Mouse (Mus musculus) forebrain, postnatal 0 days (tissue): ENCODE measurements around the gene Speer4d. TPM values are rescaled to one million over a fixed set of nuclear protein-coding genes. Genes with fewer than 3 reads are reported as not detected.
"Not testable (repeated sequence)": the region's sequence is repeated elsewhere in the genome, so short reads cannot be mapped to it uniquely, and the experiment has no call there.

ENCODE experiments used
- ATAC-seq: fragments of 200-750 bp; cut with Nextera tagmentation; 2 replicates; pipeline ENCODE4 v1.8.0; 2017; ENCODE audit warnings: mild to moderate bottlenecking, moderate library complexity
- DNase-seq: peaks from one replicate; pipeline ENCODE4 v3.0.0-alpha.2; 2015
- H3K27ac ChIP-seq: fragments of 300-500 bp; sonication (generic); 2 replicates; pipeline ENCODE4 v1.5.1; 2014; ENCODE audit warnings: low read depth, mild to moderate bottlenecking, antibody characterized with exemption, low read length, moderate library complexity, mixed read lengths
- H3K27me3 ChIP-seq: fragments of 300-500 bp; sonication (generic); 2 replicates; pipeline ENCODE4 v1.6.1; 2014; ENCODE audit warnings: mild to moderate bottlenecking, low read length, mixed read lengths; ENCODE audit not compliant: insufficient read depth
- H3K36me3 ChIP-seq: fragments of 300-500 bp; sonication (generic); 2 replicates; pipeline ENCODE4 v1.6.1; 2014; ENCODE audit warnings: mild to moderate bottlenecking, moderate library complexity; ENCODE audit not compliant: insufficient read depth
- H3K4me1 ChIP-seq: fragments of 300-500 bp; sonication (generic); 2 replicates; pipeline ENCODE4 v1.6.1; 2014; ENCODE audit warnings: antibody characterized with exemption; ENCODE audit not compliant: insufficient read depth
- H3K4me2 ChIP-seq: fragments of 300-500 bp; sonication (generic); 2 replicates; pipeline ENCODE4 v1.6.1; 2014; ENCODE audit warnings: low read depth, mild to moderate bottlenecking, moderate library complexity
- H3K4me3 ChIP-seq: fragments of 300-500 bp; sonication (generic); 2 replicates; pipeline ENCODE4 v1.5.1; 2014; ENCODE audit warnings: low read depth, low read length, mixed read lengths
- H3K9ac ChIP-seq: fragments of 300-500 bp; sonication (generic); 2 replicates; pipeline ENCODE4 v1.6.1; 2014; ENCODE audit warnings: mild to moderate bottlenecking
- H3K9me3 ChIP-seq: fragments of 300-500 bp; sonication (generic); 2 replicates; pipeline ENCODE4 v1.6.1; 2016; ENCODE audit warnings: low read length
- CTCF ChIP-seq: sonication (generic); IDR thresholded peaks from 2 replicates; pipeline ENCODE4 v1.5.1; 2016; ENCODE audit warnings: antibody characterized with exemption, control low read depth, low read depth
- WGBS: fragments of 180-500 bp; shearing (Covaris S2); extraction: QIAGEN DNeasy Blood & Tissue Kit; methylation state at CpG from one replicate; pipeline ENCODE4 v1.1.7; 2014; 5-methylcytosine and 5-hydroxymethylcytosine counted together
- polyA plus RNA-seq: library from polyadenylated mRNA; unstranded; fragments of >200 nt; fragmentation: Nextera tagmentation; extraction: Ambion mirVana; gene quantifications from 2 replicates; pipeline ENCODE4 v1.2.1, GENCODE M21; 2015
- total RNA-seq: library from RNA; depleted of rRNA; stranded (reverse); fragments of >200 nt; gene quantifications from 2 replicates; pipeline ENCODE4 v1.2.3, GENCODE M21; 2014

Speer4d gene
- total and polyA plus RNA-seq, 2 experiments from 2014 or later: not detected

- H3K9me3 ChIP-seq: peaks cover 11% of the 10 kb centered on the region
- H3K27me3 ChIP-seq, H3K4me2 ChIP-seq, ATAC-seq, H3K4me1 ChIP-seq, H3K4me3 ChIP-seq, H3K27ac ChIP-seq, DNase-seq, H3K36me3 ChIP-seq, H3K9ac ChIP-seq: not testable (repeated sequence)
- 43% methylated on average over 4 of the region's 4 CpGs for WGBS
- TF ChIP-seq CTCF: peak; percentile 3; the same call in 1 of the 2 replicates
Observed at GRCm38 (mm10) chr5:15600342-15600741, 18.5 kb upstream of the Speer4d start.

DNA sequence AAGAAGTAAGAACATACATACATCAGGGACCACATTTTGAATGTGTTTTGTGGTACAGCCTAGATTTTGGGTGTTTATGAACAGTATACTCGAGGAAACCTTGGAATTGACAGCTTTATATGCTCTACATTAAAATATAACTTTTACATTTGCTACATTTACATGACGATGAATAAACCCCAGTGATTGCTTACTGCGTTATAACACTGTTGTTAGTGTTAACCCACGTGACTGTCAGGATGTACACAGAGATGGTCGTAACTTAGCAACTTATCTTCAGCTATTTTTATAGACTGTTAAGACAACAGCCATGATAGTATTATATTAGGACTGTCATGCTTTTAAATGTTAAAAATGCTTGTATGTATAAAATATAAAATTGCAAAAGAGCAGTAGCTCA lies 17.4 kb upstream of the Speer4d start:
- not testable (repeated sequence) for H3K4me3 ChIP-seq, H3K27ac ChIP-seq, H3K9ac ChIP-seq, H3K27me3 ChIP-seq, H3K4me1 ChIP-seq, DNase-seq, H3K36me3 ChIP-seq, H3K4me2 ChIP-seq
- WGBS: 61% methylated on average over 5 of the region's 5 CpGs
- peaks cover 14% of the 10 kb centered on the region for H3K9me3 ChIP-seq
- peak; percentile 51 for ATAC-seq

DNA sequence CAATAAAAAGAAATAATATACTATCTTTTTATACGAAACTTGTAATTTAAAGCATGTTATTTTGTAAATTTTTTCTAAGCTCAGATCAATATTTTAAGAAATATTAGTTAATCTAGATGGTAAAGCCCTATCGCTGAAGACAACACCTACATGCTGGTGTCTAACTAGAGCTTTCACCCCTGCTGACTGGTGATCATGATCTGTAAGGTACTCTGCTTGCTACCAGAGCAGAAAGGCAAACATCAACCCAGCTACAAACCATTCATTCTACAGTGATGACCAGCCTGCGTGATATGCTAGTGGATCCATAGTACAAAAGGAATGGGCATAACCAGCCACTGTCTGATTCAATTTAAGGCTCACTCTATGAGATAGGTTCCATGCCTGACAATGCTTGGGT lies 16.9 kb upstream of the Speer4d start:
- 71% methylated on average over 3 of the region's 3 CpGs for WGBS
- peaks cover 18% of the 10 kb centered on the region for H3K9me3 ChIP-seq
- H3K27ac ChIP-seq, H3K36me3 ChIP-seq, ATAC-seq, H3K27me3 ChIP-seq, H3K4me2 ChIP-seq, DNase-seq, H3K4me3 ChIP-seq, H3K9ac ChIP-seq, H3K4me1 ChIP-seq: not testable (repeated sequence)

DNA sequence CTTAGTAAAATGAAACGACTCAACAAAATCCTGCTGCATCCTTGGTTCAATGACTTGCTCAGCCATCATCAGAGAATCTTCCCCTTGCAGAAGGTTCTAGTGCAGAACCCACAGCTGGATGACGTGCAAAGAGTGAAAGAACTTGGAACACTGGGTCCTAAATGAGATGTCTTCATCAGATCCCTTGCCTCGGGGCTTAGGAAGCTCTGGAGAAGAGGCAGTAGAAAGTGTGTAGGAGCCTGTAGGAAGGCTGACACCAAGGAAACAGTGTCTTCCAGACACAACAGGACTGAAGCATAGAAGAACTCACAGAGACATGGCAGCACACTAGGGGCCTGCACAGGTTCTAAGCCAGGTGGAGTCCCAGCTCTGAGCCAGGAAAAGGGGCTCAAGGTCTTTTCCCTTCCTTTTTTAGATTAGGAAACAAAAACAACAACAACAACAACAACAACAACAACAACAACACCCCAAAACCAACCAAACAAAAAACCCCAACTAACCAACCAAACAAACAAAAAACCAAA lies 16.4 kb upstream of the Speer4d start:
- WGBS: 59% methylated on average over 3 of the region's 3 CpGs
- H3K4me2 ChIP-seq, H3K36me3 ChIP-seq, H3K27me3 ChIP-seq, H3K4me1 ChIP-seq, DNase-seq, H3K9ac ChIP-seq, H3K27ac ChIP-seq, H3K4me3 ChIP-seq: not testable (repeated sequence)
- ATAC-seq: 0 out of 2 replicates have a peak, but pooled peaks have one; percentile 12
- H3K9me3 ChIP-seq: peaks cover 18% of the 10 kb centered on the region

DNA sequence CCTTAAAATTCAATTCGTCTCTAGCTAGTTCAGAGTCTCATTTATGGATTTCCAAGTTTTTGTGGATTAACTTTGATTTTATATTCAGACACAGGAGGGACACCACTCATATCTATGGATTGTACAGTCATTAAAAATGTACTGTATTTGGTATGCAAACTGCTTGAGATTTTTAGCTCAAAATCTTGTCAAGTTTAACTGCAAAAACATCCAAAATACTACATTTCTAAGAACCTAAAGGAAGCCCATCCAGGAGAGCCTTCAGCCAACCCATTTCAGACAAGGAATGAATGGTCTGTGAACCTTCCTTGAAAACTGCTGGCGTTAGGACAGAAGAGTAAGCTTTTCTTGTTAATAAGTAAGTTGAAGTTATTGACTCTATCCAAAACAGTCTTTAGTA lies 15.9 kb upstream of the Speer4d start:
- H3K27ac ChIP-seq, H3K9ac ChIP-seq, H3K4me1 ChIP-seq, H3K36me3 ChIP-seq, H3K4me2 ChIP-seq, ATAC-seq, H3K27me3 ChIP-seq, H3K4me3 ChIP-seq, DNase-seq: not testable (repeated sequence)
- peaks cover 18% of the 10 kb centered on the region for H3K9me3 ChIP-seq
- WGBS: 43% methylated on average over 2 of the region's 2 CpGs

GRCm38 (mm10) chr5:15603585-15603984 lies 15.3 kb upstream of the Speer4d start:
- 73% methylated on average over 8 of the region's 8 CpGs for WGBS
- DNase-seq, ATAC-seq: not testable (repeated sequence)

DNA sequence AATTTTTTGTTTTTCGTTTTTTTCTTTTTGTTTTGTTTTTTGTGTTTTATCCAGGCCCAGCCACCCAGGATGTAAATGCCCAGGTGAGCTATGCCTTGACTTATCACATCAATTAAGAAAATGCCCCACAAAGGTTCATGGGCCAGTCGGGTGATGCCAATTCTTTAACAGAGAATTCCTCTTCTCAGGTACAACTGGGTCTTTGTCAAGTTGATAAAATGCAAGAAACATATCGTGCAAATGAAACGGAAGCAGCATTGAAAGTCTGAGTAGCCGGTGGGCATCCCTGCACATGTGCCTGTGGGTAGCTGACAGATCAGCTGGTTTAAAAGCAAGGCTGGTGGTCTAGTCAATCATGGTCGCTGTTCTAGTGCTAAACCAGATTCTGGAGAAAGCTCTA lies 12.2 kb upstream of the Speer4d start:
- H3K9me3 ChIP-seq: peaks cover 13% of the 10 kb centered on the region
- H3K9ac ChIP-seq, DNase-seq, H3K4me2 ChIP-seq, ATAC-seq, H3K27me3 ChIP-seq, H3K4me1 ChIP-seq, H3K4me3 ChIP-seq, H3K27ac ChIP-seq, H3K36me3 ChIP-seq: not testable (repeated sequence)
- WGBS: 68% methylated on average over 6 of the region's 6 CpGs

More at GRCm38 (mm10) chr5:15603585-15603984, 15.3 kb upstream of the Speer4d start:
- not testable (repeated sequence) for H3K27ac ChIP-seq, H3K27me3 ChIP-seq, H3K4me2 ChIP-seq, H3K9ac ChIP-seq, H3K4me3 ChIP-seq, H3K36me3 ChIP-seq, H3K4me1 ChIP-seq
- H3K9me3 ChIP-seq: peaks cover 18% of the 10 kb centered on the region

- not testable (repeated sequence) for H3K27me3 ChIP-seq, H3K36me3 ChIP-seq, ATAC-seq, H3K4me1 ChIP-seq, H3K27ac ChIP-seq, H3K9ac ChIP-seq, H3K4me3 ChIP-seq, H3K9me3 ChIP-seq, H3K4me2 ChIP-seq
- 5% methylated on average over 1 of the region's 1 CpGs for WGBS
- peak; percentile 41 for TF ChIP-seq CTCF
- DNase-seq: peak; percentile 60
Observed at GRCm38 (mm10) chr5:15610695-15611094, 8.2 kb upstream of the Speer4d start.

DNA sequence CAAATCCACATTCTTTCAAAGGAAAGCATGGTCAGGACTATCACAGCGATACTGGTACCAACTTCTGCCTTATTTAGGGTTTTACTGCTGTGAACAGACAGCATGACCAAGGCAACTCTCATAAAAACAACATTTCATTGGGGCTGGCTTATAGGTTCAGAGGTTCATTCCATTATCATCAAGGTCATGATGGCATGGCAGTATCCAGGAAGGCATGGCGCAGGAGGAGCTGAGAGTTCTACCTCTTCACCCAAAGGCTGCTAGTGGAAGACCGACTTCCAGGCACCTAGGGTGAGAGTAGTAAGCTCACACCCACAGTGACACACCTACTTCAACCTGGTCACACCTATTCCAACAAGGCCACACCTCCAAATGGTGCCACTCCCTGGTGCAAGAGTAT lies 2.7 kb upstream of the Speer4d start:
- DNase-seq, H3K27me3 ChIP-seq, H3K4me1 ChIP-seq, H3K27ac ChIP-seq, H3K4me2 ChIP-seq, ATAC-seq, H3K36me3 ChIP-seq, H3K9ac ChIP-seq, H3K9me3 ChIP-seq, H3K4me3 ChIP-seq: not testable (repeated sequence)
- 77% methylated on average over 3 of the region's 3 CpGs for WGBS

DNA sequence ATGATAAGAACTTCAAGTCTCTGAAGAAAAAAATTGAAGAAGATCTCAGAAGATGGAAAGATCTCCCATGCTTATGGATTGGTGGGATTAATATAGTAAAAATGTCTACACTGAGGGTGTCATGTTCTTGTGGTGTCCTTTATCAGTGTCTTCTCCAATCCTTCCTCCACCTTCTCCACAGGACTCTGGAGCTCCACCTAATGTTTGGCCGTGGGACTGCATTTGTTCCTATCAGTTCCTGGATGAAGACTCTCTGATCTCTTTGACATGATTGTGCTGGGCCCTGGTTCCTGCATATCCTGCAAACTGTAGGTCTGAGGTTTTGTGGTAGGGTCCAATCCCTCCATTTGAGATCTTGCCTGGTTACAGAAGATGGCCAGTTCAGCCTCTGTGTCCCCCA lies 9.3 kb downstream of the Speer4d start:
- not testable (repeated sequence) for H3K4me3 ChIP-seq, ATAC-seq, H3K9me3 ChIP-seq, H3K27ac ChIP-seq, H3K4me2 ChIP-seq, H3K27me3 ChIP-seq, H3K9ac ChIP-seq, DNase-seq, H3K36me3 ChIP-seq, H3K4me1 ChIP-seq
- 37% methylated on average over 1 of the region's 1 CpGs for WGBS
